Mouse (Mus musculus) neural tube, embryonic 14.5 days (tissue): ENCODE measurements around the gene Klhl8. TPM values are rescaled to one million over a fixed set of nuclear protein-coding genes. Genes with fewer than 3 reads are reported as not detected.

Experiments used
- ATAC-seq: fragments of 200-750 bp; cut with Nextera tagmentation; 2 replicates; pipeline ENCODE4 v1.8.0; 2017; ENCODE audit warnings: low read depth, mild to moderate bottlenecking, moderate TSS enrichment, moderate library complexity
- H3K27ac ChIP-seq: fragments of 300-500 bp; sonication (generic); 2 replicates; pipeline ENCODE4 v1.5.1; 2014; ENCODE audit warnings: low read depth, mild to moderate bottlenecking, control low read depth, low read length, moderate library complexity, mixed read lengths
- H3K27me3 ChIP-seq: fragments of 300-500 bp; sonication (generic); 2 replicates; pipeline ENCODE4 v1.6.1; 2014; ENCODE audit warnings: low read length; ENCODE audit not compliant: control insufficient read depth, insufficient read depth
- H3K36me3 ChIP-seq: fragments of 300-500 bp; sonication (generic); 2 replicates; pipeline ENCODE4 v1.6.1; 2014; ENCODE audit warnings: low read length, mixed read lengths; ENCODE audit not compliant: control insufficient read depth, insufficient read depth
- H3K4me1 ChIP-seq: fragments of 300-500 bp; sonication (generic); 2 replicates; pipeline ENCODE4 v1.6.1; 2014; ENCODE audit warnings: low read length; ENCODE audit not compliant: control insufficient read depth, insufficient read depth
- H3K4me2 ChIP-seq: fragments of 300-500 bp; sonication (generic); 2 replicates; pipeline ENCODE4 v1.6.1; 2014; ENCODE audit warnings: mild to moderate bottlenecking, low read depth, low read length, control low read depth
- H3K4me3 ChIP-seq: fragments of 300-500 bp; sonication (generic); 2 replicates; pipeline ENCODE4 v1.5.1; 2014; ENCODE audit warnings: low read depth, low read length, control low read depth, mixed read lengths
- H3K9ac ChIP-seq: fragments of 300-500 bp; sonication (generic); replicated peaks from 2 replicates; pipeline ENCODE4 v1.6.1; 2014; ENCODE audit warnings: low read depth, mild to moderate bottlenecking, control low read depth, low read length, mixed read lengths
- H3K9me3 ChIP-seq: fragments of 300-500 bp; sonication (generic); 2 replicates; pipeline ENCODE4 v1.6.1; 2016; ENCODE audit warnings: low read length; ENCODE audit not compliant: control insufficient read depth
- WGBS: fragments of 180-500 bp; shearing (Covaris S2); extraction: QIAGEN DNeasy Blood & Tissue Kit; methylation state at CpG from one replicate; pipeline ENCODE4 v1.1.7; 2014; 5-methylcytosine and 5-hydroxymethylcytosine counted together
- polyA plus RNA-seq: library from polyadenylated mRNA; unstranded; fragments of >200 nt; fragmentation: Nextera tagmentation; extraction: Ambion mirVana; gene quantifications from 2 replicates; pipeline ENCODE4 v1.2.1, GENCODE M21; 2014

The Klhl8 gene
- polyA plus RNA-seq, 1 experiment from 2014 or later: 45.2 TPM

GRCm38 (mm10) chr5:103815249-103815617 lies 95.8 kb downstream of the Klhl8 start:
- no peak overlapping the region for H3K9ac ChIP-seq
- H3K27ac ChIP-seq: no peak overlapping the region
- no peak overlapping the region for H3K4me3 ChIP-seq
- H3K4me1 ChIP-seq: no peaks in the 10 kb centered on the region
- no peak overlapping the region for H3K4me2 ChIP-seq
- H3K9me3 ChIP-seq: no peaks in the 10 kb centered on the region
- WGBS: 64% methylated on average over 4 of the region's 4 CpGs
- no peak for ATAC-seq
- no peaks in the 10 kb centered on the region for H3K36me3 ChIP-seq
- no peaks in the 10 kb centered on the region for H3K27me3 ChIP-seq

DNA sequence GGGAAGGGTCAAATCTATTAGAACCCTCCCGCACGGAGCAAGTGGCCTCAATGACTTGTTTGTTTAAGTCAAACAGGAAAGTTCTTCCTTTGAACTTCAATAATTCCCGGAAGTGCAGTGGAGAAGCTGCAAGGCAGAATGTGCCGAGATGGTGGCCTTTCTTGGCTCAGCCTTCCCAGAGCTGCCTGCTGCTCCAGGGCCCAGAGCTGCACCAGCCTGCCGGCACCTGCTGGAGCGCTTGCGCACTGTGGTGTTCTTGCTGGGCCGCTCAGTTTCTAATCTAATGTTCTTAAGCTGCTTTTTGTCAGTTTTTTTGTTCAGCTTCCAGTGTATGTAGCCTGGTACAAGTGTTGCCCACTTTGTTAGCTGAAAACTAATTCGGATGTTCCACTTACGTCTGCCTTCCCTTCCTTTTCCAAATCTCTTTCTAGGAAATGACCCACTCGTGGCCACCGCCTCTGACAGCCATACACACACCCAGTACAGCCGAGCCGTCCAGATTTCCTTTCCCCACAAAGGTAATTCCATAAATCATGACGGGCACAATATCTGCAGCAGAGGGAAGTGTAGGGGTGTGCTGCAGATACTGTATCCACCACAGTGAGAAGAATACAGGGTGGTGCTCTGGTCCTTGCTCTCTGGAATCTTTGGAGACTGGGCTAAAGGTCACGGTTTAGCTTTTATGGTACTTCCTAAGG lies 96.4 kb downstream of the Klhl8 start:
- no peak overlapping the region for H3K9ac ChIP-seq
- no peaks in the 10 kb centered on the region for H3K27me3 ChIP-seq
- H3K4me1 ChIP-seq: no peaks in the 10 kb centered on the region
- no peak for ATAC-seq
- WGBS: 60% methylated on average over 16 of the region's 16 CpGs
- no peaks in the 10 kb centered on the region for H3K9me3 ChIP-seq
- H3K4me2 ChIP-seq: no peak overlapping the region
- no peaks in the 10 kb centered on the region for H3K36me3 ChIP-seq
- H3K4me3 ChIP-seq: no peak overlapping the region
- H3K27ac ChIP-seq: no peak overlapping the region

DNA sequence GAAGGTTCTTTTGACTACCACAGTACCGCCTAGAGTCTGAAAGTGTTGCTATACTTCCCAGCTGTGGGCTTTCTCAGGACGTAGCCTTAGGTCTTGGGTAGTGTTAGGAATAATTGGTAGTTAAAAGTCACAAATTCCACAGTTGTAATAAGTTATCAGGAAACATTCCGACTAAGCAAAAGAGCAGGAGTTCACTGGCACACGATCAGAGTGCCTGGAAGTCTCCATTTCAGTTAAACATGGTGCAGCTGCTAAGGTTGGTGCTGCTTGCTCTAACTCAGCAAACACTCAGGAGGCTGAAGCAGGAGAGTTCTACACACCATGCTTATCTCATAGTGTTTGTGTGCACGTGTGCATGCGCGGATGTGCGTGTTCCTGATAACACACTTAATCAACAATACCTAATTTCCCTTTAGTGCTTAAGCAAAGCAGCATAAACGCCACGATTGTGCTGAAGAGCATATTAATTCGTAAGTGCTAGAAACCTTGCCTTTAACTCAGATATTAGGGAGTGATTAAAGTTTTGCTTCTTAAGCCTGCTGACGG lies 97.0 kb downstream of the Klhl8 start:
- no peaks in the 10 kb centered on the region for H3K27me3 ChIP-seq

GRCm38 (mm10) chr5:103813291-103813690 lies 97.8 kb downstream of the Klhl8 start:
- ATAC-seq: no peak
- Histone ChIP-seq H3K9ac (no peak overlapping the region), H3K4me2 (no peak overlapping the region), H3K27me3 (no peaks in the 10 kb centered on the region), H3K9me3 (no peaks in the 10 kb centered on the region), H3K4me3 (no peak overlapping the region), H3K27ac (no peak overlapping the region), H3K4me1 (no peaks in the 10 kb centered on the region), H3K36me3 (no peaks in the 10 kb centered on the region)
- WGBS: 72% methylated on average over 5 of the region's 5 CpGs

More for the DNA sequence above, 97.0 kb downstream of the Klhl8 start:
- WGBS: 92% methylated on average over 12 of the region's 12 CpGs
- no peak for ATAC-seq
- Histone ChIP-seq H3K4me2 (no peak overlapping the region), H3K36me3 (no peaks in the 10 kb centered on the region), H3K4me1 (no peaks in the 10 kb centered on the region), H3K9me3 (no peaks in the 10 kb centered on the region), H3K4me3 (no peak overlapping the region), H3K9ac (no peak overlapping the region), H3K27ac (no peak overlapping the region)

Other genes with a start within 250 kb of the Klhl8 start
- gene Aff1, start 218.9 kb downstream of the Klhl8 start, polyA plus RNA-seq: 2.1 and 3.4 TPM in 2 replicates
- gene Hsd17b13, start 66.2 kb upstream of the Klhl8 start, polyA plus RNA-seq: not detected in 2 replicates
- 2.9 and 3.5 TPM in 2 replicates for gene Hsd17b11, start 110.7 kb upstream of the Klhl8 start, polyA plus RNA-seq
- 66.1 and 72.1 TPM in 2 replicates for gene Nudt9, start 135.0 kb upstream of the Klhl8 start, polyA plus RNA-seq
- 0.44 TPM in 1 of 2 replicates, not detected in the other for gene Gm17660, start 166.3 kb upstream of the Klhl8 start, polyA plus RNA-seq
- gene Sparcl1, start 202.5 kb upstream of the Klhl8 start, polyA plus RNA-seq: 360 and 427 TPM in 2 replicates